Mouse (Mus musculus) embryonic fibroblast, embryonic 13.5 days (primary cell): ENCODE results near the gene Cbarp.

Experiments used
- CTCF ChIP-seq: IDR thresholded peaks from 2 replicates; pipeline ENCODE4 v1.5.1; 2011; ENCODE audit warnings: mild to moderate bottlenecking, control low read depth, low read length, moderate library complexity, borderline replicate concordance; ENCODE audit not compliant: insufficient read depth
- POLR2A ChIP-seq: IDR thresholded peaks from 2 replicates; pipeline ENCODE4 v1.6.1; 2011; ENCODE audit warnings: low read depth, mild to moderate bottlenecking, control low read depth, low read length, moderate library complexity

DNA sequence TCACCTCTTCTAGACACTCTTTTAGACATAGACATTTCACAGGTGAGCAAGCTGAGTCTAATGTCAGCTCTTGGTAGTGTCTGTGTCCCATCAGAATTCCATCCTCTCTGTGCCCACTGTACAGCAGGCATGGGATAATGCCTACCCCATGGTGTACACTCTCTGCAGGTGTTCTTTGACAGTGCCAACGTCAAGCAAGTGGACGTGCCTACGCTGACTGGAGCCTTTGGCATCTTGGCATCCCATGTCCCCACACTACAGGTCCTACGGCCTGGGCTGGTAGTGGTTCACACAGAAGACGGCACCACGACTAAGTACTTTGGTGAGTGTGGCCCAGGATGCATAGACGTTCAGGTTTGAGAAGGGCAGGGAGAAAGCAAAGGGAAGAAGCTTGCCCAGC lies 3.0 kb upstream of the Cbarp start:
- TF ChIP-seq POLR2A (no peak), CTCF (no peak)
